Mouse (Mus musculus) heart, postnatal 25 days (tissue): ENCODE data around the gene Rplp1. TPM values are rescaled to one million over a fixed set of nuclear protein-coding genes. Genes with fewer than 3 reads are reported as not detected.
A peak's percentile ranks its signal among the peaks of the same experiment; 100 is the strongest.

Experiments
- DNase-seq: peaks from one replicate; pipeline ENCODE4 v3.0.0; 2022; ENCODE audit warnings: low spot score
- intact Hi-C: fragments of 180-260 bp; cut with DNase I; formaldehyde crosslinking; loops from one replicate; pipeline ENCODE4 v1.15.1; 2025
- total RNA-seq, 2 experiments: library from RNA; stranded (reverse); gene quantifications; 2 replicates each; pipeline ENCODE4 v1.2.3; 2021

The Rplp1 gene
- total RNA-seq, 2 experiments from 2014 or later, result 1,445 to 1,467 TPM

GRCm38 (mm10) chr9:61915393-61916005 is 1.2 kb upstream of the Rplp1 start:
- intact Hi-C loops, result loop anchor here (2.0 kb wide), 1 partner anchor 29 kb away; no protein-coding TSS in a partner anchor

GRCm38 (mm10) chr9:61914917-61915300 is 567 bp upstream of the Rplp1 start:
- intact Hi-C loops, result loop anchor here (2.0 kb wide), 1 partner anchor 30 kb away; no protein-coding TSS in a partner anchor
- DNase-seq, result no peak

More at GRCm38 (mm10) chr9:61915393-61916005, 1.2 kb upstream of the Rplp1 start:
- no peak for DNase-seq

- intact Hi-C loops, result no loop called here
- DNase-seq, result no peak
Observed at GRCm38 (mm10) chr9:61911300-61912128, 2.8 kb downstream of the Rplp1 start.

- DNase-seq, result no peak
- intact Hi-C loops, result no loop called here
Observed at GRCm38 (mm10) chr9:61910526-61911256, 3.7 kb downstream of the Rplp1 start.

- no peak for DNase-seq
- intact Hi-C loops, result no loop called here
Observed at GRCm38 (mm10) chr9:61909633-61910032, 4.7 kb downstream of the Rplp1 start.

GRCm38 (mm10) chr9:61908832-61909407 is 5.4 kb downstream of the Rplp1 start:
- intact Hi-C loops, result no loop called here
- no peak for DNase-seq

- intact Hi-C loops, result no loop called here
- DNase-seq, result no peak
Observed at GRCm38 (mm10) chr9:61908341-61908740, 6.0 kb downstream of the Rplp1 start.

- DNase-seq, result no peak
- intact Hi-C loops, result no loop called here
Observed at GRCm38 (mm10) chr9:61907621-61908295, 6.6 kb downstream of the Rplp1 start.

GRCm38 (mm10) chr9:61906912-61907311 is 7.4 kb downstream of the Rplp1 start:
- intact Hi-C loops, result no loop called here
- DNase-seq, result no peak

- intact Hi-C loops, result no loop called here
- no peak for DNase-seq
Observed at GRCm38 (mm10) chr9:61905576-61905975, 8.8 kb downstream of the Rplp1 start.

- DNase-seq, result no peak
- intact Hi-C loops, result no loop called here
Observed at GRCm38 (mm10) chr9:61904201-61904600, 10.1 kb downstream of the Rplp1 start.

GRCm38 (mm10) chr9:61902445-61902844 is 11.9 kb downstream of the Rplp1 start:
- intact Hi-C loops, result no loop called here
- DNase-seq, result no peak

- intact Hi-C loops, result no loop called here
Observed at GRCm38 (mm10) chr9:61901574-61901973, 12.8 kb downstream of the Rplp1 start.

GRCm38 (mm10) chr9:61899804-61900203 is 14.5 kb downstream of the Rplp1 start:
- intact Hi-C loops, result loop anchor here (1.0 to 5.0 kb wide), 5 partner anchors 68 to 1005 kb away; partner anchors contain the start of gene Tle3
- DNase-seq, result peak; percentile 33

More at GRCm38 (mm10) chr9:61901574-61901973, 12.8 kb downstream of the Rplp1 start:
- DNase-seq, result no peak

GRCm38 (mm10) chr9:61898401-61898800 is 15.9 kb downstream of the Rplp1 start:
- intact Hi-C loops, result loop anchor here (2.0 to 5.0 kb wide), 4 partner anchors 66 to 1004 kb away; partner anchors contain the start of gene Tle3
- peak; percentile 42 for DNase-seq

- intact Hi-C loops, result loop anchor here (5.0 kb wide), 2 partner anchors 63 to 523 kb away; partner anchors contain the start of gene Tle3
- no peak for DNase-seq
Observed at GRCm38 (mm10) chr9:61895014-61895413, 19.3 kb downstream of the Rplp1 start.

GRCm38 (mm10) chr9:61889855-61890254 is 24.5 kb downstream of the Rplp1 start:
- intact Hi-C loops, result no loop called here
- DNase-seq, result peak; percentile 21

GRCm38 (mm10) chr9:61887661-61888379 is 26.5 kb downstream of the Rplp1 start:
- no peak for DNase-seq
- intact Hi-C loops, result no loop called here

- intact Hi-C loops, result no loop called here
- DNase-seq, result no peak
Observed at GRCm38 (mm10) chr9:61885964-61886363, 28.4 kb downstream of the Rplp1 start.
